Mouse (Mus musculus): ENCODE measurements around the gene Pramel1. TPM values are rescaled to one million over a fixed set of nuclear protein-coding genes. Genes with fewer than 3 reads are reported as not detected.
"Not testable (repeated sequence)": the region's sequence is repeated elsewhere in the genome, so short reads cannot be mapped to it uniquely, and the experiment has no call there.

Gene Pramel1
- not detected for total RNA-seq (2021)
- long read RNA-seq, experiment 1 = 0 reads
- long read RNA-seq, experiment 2 = 0 reads

- DNase-seq = no peak
Measured at GRCm38 (mm10) chr4:143394181-143394580, at the start of gene Pramel1. Pramel1 (plus strand) TSS chr4:143394428.

GRCm38 (mm10) chr4:143345491-143345890, 48.7 kb upstream of the Pramel1 start:
- DNase-seq = not testable (repeated sequence)

GRCm38 (mm10) chr4:143348678-143349077, 45.5 kb upstream of the Pramel1 start:
- no peak for DNase-seq

- peak; percentile 33 to 34 for DNase-seq
Measured at GRCm38 (mm10) chr4:143349484-143349906, 44.7 kb upstream of the Pramel1 start, which contains the start of gene Lrrc38. Lrrc38 (plus strand) TSS chr4:143349757.

- peak; percentile 3 to 25 for DNase-seq
Measured at GRCm38 (mm10) chr4:143350047-143351015, 43.9 kb upstream of the Pramel1 start.

DNA sequence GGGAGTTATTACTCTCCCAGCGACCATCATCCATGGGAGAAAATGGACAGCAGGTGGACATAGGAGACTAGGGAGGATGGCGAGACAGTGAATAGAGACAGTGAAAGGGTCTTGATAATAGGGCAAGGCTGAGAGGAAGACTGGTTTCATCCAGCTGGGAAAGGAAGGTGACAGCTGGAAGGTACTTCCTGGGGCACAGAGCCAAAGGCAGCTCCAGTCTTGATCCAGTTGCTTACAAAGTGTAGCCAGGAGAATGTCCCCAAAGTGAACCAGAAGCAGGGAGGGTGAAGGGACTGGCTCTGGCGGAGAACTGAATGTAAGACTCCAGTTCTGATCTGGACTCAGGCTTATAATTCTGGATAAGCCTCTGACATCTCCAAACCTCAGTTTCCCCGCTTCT, 41.9 kb upstream of the Pramel1 start:
- no peak for DNase-seq

DNA sequence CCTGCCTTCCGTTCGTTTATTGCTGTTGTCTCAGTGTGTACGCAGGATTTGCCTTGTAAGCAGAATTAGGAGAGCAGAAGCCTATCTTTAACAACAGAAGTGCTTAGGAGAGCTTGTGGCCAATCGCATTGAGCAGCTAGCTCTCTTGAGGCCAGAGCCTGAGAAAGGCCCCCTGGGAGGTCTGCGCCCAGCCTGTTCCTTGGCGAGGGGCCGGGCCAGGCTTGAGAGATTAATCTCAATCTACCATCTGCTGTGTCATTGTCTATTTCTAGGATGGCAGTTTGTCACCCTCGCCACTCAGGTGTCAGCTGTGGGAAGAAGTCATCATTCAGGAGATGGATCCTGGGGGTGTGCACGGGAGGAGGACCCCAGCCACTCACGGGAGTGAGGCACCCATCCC, 32.7 kb upstream of the Pramel1 start:
- no peak for DNase-seq

- DNase-seq = peak; percentile 41 to 46
Measured at GRCm38 (mm10) chr4:143366415-143367041, 27.7 kb upstream of the Pramel1 start.

DNA sequence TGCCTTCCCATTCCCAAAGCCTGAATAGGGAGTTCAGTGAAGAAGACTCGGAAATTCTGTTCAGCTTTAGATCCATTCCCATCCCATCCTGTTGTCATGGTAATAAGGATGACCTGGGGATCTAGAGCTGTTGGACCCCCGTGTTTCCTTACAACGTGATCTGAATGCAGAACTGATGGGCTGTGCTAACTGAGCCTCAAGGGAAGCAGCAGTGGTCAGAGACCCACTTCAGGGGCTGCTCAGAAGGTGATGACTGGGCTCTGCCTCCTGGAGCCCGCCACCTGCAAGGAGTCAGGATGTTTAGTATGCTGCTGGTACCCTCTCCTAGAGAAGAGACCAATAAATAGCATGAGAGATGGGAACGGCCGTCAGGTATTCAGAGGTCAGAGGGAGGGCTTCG, 14.7 kb upstream of the Pramel1 start:
- no peak for DNase-seq

GRCm38 (mm10) chr4:143379931-143380715, 14.1 kb upstream of the Pramel1 start:
- no peak for DNase-seq

GRCm38 (mm10) chr4:143380716-143381004, 13.6 kb upstream of the Pramel1 start:
- peak; percentile 15 to 20 for DNase-seq

DNA sequence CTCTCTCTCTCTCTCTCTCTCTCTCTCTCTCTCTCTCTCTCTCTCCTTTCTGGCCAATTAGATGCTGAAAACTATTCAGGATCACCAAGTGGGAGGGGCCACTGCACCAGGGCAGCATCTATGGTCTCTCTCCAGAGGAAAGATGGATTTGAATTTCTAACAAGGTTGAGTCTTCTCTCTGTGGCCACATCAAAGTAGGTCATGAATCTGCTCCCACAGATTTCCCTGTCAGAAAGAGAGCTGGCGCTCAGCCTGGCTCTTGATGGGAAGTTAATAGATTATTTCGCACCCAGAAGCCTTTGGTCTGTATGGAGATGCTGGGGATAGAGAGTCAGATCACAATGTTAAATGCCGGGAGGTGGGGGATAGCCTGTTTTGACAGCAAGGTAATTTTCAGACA, 12.1 kb upstream of the Pramel1 start:
- no peak for DNase-seq

- DNase-seq = peak in 1 of 2 experiments; percentile 13
Measured at GRCm38 (mm10) chr4:143383646-143384045, 10.6 kb upstream of the Pramel1 start.

DNA sequence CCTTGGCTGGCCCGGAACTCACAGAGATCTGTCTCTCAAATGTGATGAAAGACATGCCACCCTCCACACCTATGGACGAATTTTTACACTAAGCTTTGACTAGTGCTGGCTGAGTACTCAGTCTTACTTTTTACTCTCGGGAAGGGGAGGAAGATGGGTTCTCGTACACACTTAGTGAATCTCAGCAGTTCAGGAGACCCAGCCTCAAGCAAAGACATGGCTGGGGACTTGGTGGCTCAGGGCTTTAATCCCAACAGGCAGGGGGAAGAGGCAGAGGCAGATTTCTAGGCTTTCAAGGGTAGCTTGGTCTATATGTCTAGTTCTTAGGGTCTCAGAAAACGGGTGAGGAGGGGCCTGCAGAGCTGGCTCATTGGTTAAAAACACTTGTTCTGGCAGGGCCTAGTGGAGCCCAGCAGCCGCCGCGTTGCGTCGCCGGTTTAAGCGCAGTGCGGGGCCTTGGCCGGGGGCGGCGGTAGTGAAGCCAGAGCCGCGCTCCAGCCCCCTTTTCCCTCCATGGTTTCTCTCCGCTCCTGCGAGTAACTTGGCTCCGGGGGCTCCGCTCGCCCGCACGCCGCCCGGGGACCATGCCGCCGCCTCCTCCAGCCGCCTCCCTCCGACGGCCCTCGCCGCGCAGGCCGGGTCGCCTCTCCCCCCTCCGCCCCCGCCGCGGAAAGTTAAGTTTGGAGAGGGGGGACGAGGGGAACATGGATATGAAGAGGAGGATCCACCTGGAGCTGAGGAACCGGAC, 5.1 kb upstream of the Pramel1 start:
- DNase-seq = peak; percentile 55 to 62

DNA sequence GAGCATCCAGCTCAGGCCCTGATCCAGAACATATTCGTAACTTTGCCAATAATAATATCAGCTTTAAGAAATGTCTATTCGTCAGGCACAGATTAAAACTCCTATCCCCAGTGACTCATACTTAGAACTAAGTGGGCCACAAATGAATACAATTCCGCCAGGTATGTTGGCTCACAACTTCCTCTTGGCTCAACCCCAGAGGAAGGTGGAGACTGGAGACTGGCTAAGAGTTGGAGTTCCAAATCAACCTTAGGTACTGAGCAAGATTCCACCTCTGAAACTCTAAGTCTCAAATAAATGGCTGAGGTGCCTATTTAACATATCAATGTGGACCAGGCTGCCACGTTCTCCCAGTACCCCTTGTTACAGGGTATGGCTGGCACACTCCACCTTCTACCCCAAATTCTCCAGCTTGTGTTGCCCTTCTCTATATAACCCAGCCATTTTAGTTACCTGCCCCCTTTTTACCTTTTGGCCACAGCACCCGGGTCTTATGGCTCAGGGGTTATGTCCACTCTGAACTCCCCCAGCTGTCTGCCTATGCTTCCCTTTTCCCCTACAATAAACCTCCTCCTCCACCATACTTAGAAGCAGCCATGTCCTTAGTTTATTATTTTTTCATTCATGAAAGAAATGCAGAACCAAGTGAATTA, 17.5 kb downstream of the Pramel1 start:
- DNase-seq = no peak

GRCm38 (mm10) chr4:143412219-143413092, 18.2 kb downstream of the Pramel1 start, which contains the start of gene Pramef8:
Pramef8 (plus strand) TSS chr4:143412426.
- DNase-seq = peak; percentile 88 to 89

- no peak for DNase-seq
Measured at GRCm38 (mm10) chr4:143413621-143414020, 19.4 kb downstream of the Pramel1 start.

- DNase-seq = no peak
Measured at GRCm38 (mm10) chr4:143414121-143414520, 19.9 kb downstream of the Pramel1 start.

GRCm38 (mm10) chr4:143426770-143427169, 32.5 kb downstream of the Pramel1 start:
- not testable (repeated sequence) for DNase-seq
